Mouse (Mus musculus): ENCODE data around the gene Map3k19.

DNA sequence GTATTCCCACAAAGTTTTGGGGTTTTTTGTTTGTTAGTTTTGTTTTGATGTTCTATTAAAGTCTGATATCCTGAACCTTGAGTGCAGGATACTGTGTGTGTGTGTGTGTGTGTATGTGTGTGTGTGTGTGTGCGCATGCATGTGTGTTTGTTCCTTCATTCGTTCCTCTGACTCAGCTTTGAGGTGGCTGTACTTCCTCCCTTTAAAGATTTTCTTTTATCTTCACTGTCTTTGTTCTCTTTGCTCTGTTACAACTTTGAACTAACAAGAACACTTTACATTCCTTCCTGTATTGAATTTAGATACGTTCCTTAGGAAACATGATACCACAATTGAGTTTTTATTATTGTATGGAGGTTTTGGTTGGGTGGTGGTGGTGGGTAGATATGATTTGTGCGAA is 58.5 kb downstream of the Map3k19 start:
- TF ChIP-seq CTCF (IDR thresholded peaks at IDR 0.05; ENCODE audit: control insufficient read depth, insufficient read depth, low read length) (no peak), POLR2A (IDR thresholded peaks at IDR 0.05; ENCODE audit: borderline replicate concordance, control insufficient read depth, low read depth, low read length) (no peak)

All from bone marrow, adult 2 months (tissue).